Mouse (Mus musculus) thymus, postnatal 4 days (tissue): ENCODE measurements around the gene Cdc42se2.

Experiments used
- DNase-seq: peaks from one replicate; pipeline ENCODE4 v3.0.0; 2021

Gene Cdc42se2

DNA sequence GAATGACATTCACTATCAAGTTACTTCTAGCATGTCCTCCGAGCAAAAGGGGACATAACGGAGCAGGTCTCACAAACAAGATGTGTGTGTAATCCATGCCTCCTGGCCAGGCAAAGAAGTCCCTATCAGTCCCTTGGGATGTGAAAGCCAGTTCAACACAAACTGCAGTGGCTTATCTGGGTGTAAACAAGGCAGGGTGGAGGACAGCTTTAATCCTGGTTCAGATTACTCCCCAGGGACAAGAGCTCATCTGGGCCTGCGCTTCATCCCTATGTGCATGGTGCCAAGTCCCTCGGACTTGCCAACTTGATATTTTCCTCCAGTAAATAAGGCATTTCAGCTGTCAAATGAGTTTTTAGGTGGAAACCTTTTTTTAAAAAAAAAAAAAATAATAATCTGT, 36.0 kb downstream of the Cdc42se2 start:
- no peak for DNase-seq

DNA sequence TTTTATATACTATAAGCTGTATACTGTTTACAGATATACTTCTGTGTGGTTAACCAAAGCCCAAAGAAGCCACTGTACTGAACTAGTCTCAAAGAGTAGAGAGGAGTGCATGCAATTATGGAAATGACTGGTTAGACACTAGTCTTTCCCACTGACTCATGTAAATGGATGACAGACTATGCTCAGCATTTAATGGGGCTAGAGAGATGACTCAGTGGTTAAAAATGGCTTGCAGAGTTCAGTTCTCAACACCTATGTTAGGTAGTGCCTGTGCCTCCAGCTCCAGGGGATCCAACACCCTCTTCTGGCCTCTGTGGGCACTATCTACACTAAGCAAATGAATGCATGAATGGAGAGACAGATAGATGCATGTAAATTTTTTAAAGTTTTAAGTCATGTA, 38.6 kb downstream of the Cdc42se2 start:
- DNase-seq: no peak

DNA sequence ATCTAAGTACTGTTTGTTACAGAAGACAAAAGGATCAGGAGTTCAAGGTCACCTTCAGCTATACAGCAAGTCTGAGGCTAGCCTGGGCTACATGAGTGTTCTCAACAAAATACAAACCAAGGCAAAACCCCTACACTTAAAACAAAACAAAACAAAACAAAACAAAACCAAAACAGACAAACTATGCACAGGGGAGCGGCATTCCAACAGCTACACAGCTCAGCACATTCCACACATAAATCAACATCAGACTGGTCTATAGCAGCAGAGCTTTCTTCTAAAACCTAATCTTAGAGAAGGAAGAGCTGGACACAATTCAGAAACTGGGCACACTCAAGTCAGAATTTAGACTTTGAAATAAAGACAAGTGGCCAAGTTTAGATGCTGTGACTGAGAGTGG, 43.2 kb downstream of the Cdc42se2 start:
- no peak for DNase-seq

- DNase-seq: no peak
Measured at GRCm38 (mm10) chr11:54741330-54741729, 46.1 kb downstream of the Cdc42se2 start.

DNA sequence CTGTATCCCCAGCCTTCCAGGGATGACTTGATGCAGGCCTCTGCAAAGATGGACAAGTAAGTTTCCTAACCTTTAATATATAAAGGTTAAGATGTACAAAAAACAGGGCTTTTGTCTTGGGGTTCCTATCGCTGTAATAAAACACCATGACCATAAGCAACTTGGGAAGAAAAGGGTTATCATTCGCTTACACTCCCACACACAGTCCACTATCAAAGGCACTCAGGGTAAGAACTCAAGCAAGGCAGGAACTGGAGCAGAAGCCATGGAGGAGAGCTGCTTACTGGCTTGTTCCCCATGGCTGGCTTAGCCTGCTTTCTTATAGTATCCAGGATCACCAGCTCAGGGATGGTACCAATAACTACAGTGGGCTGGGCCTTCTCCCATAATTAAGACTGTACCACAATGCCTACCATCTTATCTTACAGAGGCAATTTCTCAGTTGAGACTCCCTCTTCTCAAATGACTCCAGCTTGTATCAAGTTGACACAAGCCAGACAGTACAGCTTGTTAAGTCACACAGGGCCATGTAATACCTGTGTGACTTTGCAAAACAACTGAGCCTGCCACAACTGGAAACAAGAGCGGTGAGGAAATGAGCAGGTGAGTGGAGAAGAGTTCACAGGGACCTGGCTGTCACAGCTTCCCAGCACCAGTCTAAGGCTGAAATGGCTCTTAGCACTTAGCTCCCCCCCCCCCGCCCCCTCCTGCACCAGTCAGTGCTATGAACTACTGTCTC, 48.3 kb downstream of the Cdc42se2 start:
- DNase-seq: no peak

DNA sequence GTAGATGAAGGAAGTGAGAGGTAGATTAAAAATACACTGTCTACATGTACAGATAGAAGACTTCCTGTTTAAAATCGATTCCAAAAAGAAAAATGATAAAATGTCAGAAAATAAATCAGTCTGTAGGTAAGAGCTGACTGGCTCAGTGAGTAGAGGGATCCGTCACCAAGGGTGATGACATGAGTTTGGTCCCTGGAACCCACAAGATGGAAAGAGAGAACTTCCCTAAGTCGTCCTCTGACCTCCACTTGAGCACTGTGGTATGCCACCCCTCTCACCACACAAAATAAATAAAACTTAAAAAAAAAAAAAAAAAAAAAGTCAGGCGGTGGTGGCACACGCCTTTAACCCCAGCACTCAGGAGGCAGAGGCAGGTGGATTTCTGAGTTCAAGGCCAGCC, 50.6 kb downstream of the Cdc42se2 start:
- DNase-seq: no peak

- no peak for DNase-seq
Measured at GRCm38 (mm10) chr11:54735114-54735513, 52.4 kb downstream of the Cdc42se2 start.

- DNase-seq: no peak
Measured at GRCm38 (mm10) chr11:54733546-54733945, 53.9 kb downstream of the Cdc42se2 start.

GRCm38 (mm10) chr11:54731367-54731766, 56.1 kb downstream of the Cdc42se2 start:
- DNase-seq: no peak

DNA sequence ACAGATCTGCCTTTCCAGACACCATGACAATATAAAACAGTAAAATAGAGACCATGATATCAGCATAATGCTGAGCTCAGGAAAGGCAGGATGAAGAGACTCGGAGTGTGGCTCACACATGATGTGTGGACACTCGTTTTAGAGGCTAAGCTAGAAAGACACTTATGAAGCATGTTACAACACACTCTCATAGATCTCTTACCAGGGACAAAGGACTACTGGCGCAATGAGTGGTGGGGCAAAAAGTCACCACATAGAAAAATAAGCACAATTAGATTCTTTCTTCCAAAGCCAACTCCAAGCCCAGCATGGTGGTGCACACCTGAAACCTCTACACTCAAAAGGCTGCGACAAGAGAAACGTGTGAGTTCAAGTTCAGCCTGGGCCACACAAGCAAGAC, 56.5 kb downstream of the Cdc42se2 start:
- DNase-seq: no peak

DNA sequence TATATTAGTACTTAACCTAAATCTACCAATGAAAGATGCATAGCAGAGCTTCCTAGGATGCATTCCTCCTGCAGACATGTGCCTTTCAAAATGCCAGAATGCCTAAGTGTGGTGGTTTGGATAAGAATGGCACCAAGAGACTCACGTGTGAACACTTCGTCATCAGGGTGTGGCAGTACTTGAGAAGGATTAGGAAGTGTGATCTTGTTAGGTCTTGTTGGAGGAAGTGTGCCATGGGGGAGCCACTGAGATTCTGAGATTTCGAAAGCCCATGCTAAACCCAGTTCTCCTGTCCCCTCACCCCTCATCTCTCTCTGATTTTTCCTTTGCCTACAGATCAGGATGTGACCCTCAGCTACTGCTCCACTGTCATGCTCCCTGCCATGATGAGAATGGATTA, 58.2 kb downstream of the Cdc42se2 start:
- DNase-seq: no peak

DNA sequence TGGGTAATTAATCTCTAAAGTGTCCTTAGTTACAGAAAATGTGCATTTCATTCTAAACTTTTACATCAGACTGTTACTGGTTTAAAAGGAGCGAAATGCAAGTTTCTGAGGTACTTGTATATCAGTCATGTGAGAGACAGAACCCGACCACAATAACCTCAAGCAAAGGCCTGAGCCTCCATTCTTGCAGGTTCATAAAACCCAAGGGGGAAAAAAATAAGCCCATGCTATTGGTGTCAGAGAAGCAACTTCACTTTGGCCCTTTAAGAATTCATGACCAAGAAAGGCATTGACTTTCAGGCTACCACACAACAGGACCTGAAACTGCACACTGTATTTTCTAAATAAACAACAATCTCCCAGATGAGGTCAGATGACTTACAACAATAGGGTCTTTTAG, 59.1 kb downstream of the Cdc42se2 start:
- no peak for DNase-seq

GRCm38 (mm10) chr11:54727327-54727901, 60.1 kb downstream of the Cdc42se2 start:
- no peak for DNase-seq

DNA sequence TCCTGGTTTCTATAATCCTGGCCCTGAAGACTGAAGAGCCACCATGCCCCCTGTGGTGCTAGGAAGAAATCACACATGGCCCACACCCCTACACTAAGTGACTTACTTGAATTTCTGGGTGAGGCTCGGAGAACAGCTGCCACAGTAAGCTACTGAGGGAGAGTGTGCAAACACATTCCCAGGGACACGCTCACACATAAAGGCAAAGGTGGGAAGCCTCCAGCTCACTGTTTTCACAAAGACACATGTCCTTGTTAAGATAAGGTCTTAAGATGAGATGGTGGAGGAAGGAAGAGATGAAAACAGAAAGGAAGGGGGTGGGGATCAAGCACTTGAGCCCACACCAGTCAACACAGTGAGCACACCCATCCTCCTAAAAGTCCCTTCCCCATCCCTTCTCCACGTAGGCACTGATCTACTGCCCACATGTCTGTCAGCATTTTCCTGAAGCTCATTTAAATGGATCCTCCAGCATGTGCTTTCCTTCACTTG, 60.9 kb downstream of the Cdc42se2 start:
- no peak for DNase-seq

- no peak for DNase-seq
Measured at GRCm38 (mm10) chr11:54724353-54725034, 63.0 kb downstream of the Cdc42se2 start.

DNA sequence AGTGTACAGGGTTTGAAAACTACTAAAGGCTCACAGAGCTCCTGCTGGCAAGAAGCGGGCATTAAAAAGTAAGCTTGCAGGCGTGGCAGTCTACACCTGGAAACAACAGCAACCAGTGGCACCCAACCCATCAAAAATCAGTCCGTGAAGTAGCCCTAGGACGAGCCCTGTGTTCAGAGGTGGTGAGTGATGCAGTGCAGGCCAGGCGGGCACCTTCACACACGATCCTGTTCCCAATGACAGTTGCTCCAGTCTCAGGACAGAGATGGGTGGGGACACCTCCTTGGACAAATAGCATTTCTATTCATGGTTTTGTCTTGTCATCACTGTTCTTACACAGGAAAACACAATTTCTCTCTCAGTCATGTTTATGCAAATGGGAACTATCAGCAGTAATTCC, 65.4 kb downstream of the Cdc42se2 start:
- no peak for DNase-seq

DNA sequence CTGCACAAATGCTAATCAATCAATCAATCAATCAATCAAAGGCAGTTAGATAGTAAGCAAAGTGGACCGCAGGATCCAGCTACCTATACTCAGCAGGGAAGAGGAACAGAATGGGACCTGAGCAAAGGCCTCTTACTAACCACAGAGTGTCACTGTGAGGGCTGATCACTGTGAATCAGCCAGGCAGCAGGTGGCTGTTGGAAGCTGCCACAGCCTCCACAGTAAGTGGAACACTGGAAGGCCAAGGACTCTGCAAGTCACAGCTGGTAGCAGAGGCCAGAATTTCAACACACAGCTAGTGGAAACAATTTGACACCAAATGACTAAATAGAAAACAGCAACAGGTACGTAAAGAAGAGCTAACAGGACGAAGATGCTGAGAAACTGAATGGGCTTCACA, 68.9 kb downstream of the Cdc42se2 start:
- no peak for DNase-seq

GRCm38 (mm10) chr11:54717893-54718292, 69.6 kb downstream of the Cdc42se2 start:
- no peak for DNase-seq

- DNase-seq: no peak
Measured at GRCm38 (mm10) chr11:54712849-54713248, 74.6 kb downstream of the Cdc42se2 start.

GRCm38 (mm10) chr11:54710512-54711293, 76.8 kb downstream of the Cdc42se2 start:
- no peak for DNase-seq

GRCm38 (mm10) chr11:54709645-54710044, 77.8 kb downstream of the Cdc42se2 start:
- DNase-seq: no peak

GRCm38 (mm10) chr11:54708153-54708552, 79.3 kb downstream of the Cdc42se2 start:
- no peak for DNase-seq

- peak; percentile 90 for DNase-seq
Measured at GRCm38 (mm10) chr11:54703306-54703705, 84.2 kb downstream of the Cdc42se2 start.
